Mouse (Mus musculus): ENCODE measurements around the gene Vrk3.

Gene Vrk3

GRCm38 (mm10) chr7:44757164-44757563, 9.0 kb downstream of the Vrk3 start:
- no peak for DNase-seq (ENCODE audit: inconsistent age in 2 of 2, low spot score in 1 of 2)

DNA sequence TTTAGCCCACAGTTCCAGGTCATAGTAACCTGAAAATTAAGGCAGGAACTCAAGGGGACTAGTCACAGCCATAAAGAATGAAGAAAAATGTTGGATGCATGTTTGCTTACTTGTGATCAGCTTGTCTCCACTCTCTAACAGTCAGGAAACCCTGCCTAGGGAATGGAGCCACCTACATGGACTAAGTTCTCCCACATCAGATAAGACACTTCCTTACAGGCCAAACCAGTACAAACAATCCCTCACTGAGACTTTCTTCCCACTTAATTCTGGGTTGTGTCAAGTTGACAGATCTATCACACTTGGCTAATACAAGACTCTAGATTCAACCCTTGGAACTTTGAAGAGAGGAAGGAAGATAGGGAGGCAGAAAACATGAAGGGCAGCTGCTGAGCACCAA, 12.2 kb downstream of the Vrk3 start:
- DNase-seq (ENCODE audit: inconsistent age in 2 of 2, low spot score in 1 of 2): no peak

GRCm38 (mm10) chr7:44768129-44768528, 19.9 kb downstream of the Vrk3 start:
- DNase-seq (ENCODE audit: inconsistent age in 2 of 2, low spot score in 1 of 2): no peak

DNA sequence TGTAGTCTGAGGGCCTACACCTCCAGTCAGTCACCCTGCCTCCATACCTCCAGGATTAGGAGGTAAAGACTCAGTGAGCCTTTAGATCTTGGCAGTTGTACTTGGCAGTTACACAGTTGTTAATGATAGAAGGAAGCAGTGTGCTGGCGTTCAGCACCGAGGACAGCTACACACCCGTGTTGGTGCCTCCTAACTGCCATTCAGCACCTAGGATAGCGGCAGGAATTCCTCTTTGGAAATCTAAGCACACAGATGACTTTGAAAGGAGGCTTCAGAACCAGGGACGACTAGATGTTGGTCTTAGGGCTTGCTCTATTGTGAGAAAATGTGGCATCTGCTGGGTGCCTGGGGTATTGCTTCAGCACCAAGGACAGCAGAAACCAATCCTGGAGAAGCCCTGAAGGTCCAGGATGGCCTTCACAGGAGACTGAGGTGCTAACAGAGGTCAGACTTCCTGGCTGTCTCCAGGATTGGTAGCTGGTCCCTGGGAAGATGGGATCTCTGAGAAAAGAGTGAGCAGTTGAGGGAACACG, 21.9 kb downstream of the Vrk3 start:
- peak; percentile 61 to 87 for DNase-seq (ENCODE audit: inconsistent age in 2 of 2, low spot score in 1 of 2)

DNA sequence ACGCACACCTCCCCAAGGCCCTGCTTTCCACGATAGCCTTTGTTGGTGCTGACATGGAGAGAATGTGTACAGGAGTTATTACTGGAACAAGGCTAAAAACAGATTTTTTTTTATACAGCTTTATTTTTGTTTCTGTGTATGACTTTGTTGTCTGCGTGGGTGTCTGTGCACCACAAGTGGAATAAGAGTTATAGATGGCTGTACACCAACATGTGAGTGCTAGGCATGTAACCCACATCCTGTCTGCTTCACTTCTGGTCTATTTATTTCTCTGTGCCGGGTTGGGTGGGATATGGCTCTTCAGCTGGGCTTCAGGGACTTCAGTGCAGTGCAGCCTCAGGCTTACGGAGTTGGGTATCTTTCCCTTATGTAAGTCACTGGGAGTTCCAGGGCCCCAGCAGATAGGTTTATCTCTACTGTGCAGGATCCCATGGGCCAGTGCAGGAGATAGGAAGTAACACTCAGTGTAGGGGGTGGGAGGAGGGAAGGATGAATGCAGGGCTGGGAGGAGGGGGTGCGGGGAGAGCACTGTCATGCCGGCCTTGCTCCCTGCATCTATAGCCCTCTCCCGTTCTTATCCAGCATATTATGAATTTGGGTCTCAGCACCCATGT, 24.5 kb downstream of the Vrk3 start:
- DNase-seq (ENCODE audit: inconsistent age in 2 of 2, low spot score in 1 of 2): no peak

- DNase-seq (ENCODE audit: inconsistent age in 2 of 2, low spot score in 1 of 2): no peak
Observed at GRCm38 (mm10) chr7:44776849-44777498, 28.8 kb downstream of the Vrk3 start.

GRCm38 (mm10) chr7:44780101-44780500, 31.9 kb downstream of the Vrk3 start:
- DNase-seq (ENCODE audit: inconsistent age in 2 of 2, low spot score in 1 of 2): no peak

DNA sequence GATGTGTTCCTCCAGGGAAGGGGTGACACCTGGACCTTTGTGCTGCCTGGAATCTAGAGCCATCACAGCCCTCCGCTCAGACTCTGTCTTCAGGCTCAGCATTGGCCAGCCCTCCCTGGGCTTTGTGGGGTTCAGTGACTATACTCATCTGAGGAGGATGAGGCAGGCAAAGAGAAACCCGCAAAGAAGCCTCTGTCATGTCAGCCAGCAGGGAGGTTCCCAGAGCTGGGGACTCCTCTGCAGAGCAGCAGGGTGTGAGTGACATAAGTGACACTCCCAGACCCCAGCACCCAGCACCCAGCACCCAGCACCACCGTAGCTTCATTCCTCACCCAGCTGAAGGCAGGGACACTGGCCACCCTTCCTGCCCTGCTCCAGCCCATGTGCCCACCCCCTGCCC, 41.3 kb downstream of the Vrk3 start:
- DNase-seq (ENCODE audit: inconsistent age in 2 of 2, low spot score in 1 of 2): no peak

GRCm38 (mm10) chr7:44790066-44790465, 41.9 kb downstream of the Vrk3 start:
- no peak for DNase-seq (ENCODE audit: inconsistent age in 2 of 2, low spot score in 1 of 2)

DNA sequence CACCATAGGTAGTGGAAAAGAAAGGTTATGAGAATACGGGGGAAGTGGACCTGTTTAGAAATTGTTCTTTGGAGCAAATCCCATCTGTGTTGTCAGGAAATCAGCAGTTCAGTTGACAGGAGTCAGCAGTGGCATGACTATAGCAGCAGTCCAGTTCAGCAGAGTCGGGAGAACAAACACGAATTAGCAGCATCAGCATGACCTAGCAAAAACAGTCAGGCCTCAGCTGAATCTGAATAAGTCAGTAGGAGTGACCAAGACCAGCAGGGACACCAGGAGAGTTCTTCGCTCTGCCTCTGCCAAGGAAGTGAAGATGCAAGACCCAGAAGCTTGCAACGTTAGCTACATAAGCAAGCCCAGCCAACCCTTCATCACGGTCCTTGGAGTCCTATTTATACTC, 44.6 kb downstream of the Vrk3 start:
- no peak for DNase-seq (ENCODE audit: inconsistent age in 2 of 2, low spot score in 1 of 2)

DNA sequence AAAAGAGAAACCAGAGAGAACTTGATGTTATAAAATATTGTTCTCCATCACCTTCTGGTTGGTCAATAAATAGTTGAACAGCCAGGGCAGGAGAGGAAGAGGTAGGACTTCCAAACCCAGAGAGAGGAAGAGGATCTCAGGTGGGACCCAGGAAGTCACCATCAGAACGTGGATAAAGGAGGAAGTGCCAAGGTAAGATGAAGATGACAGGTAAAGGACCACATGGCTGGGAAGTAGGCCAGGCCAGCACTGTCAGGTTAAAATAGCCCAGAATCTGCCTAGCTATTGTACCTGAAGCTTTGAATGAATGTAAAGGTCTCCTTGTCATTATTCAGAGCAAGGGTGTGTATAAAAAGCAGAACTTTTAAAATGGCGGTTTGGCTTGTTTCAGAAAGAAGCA, 60.7 kb downstream of the Vrk3 start:
- DNase-seq (ENCODE audit: inconsistent age in 2 of 2, low spot score in 1 of 2): no peak

GRCm38 (mm10) chr7:44809466-44809865, 61.3 kb downstream of the Vrk3 start:
- no peak for DNase-seq (ENCODE audit: inconsistent age in 2 of 2, low spot score in 1 of 2)

DNA sequence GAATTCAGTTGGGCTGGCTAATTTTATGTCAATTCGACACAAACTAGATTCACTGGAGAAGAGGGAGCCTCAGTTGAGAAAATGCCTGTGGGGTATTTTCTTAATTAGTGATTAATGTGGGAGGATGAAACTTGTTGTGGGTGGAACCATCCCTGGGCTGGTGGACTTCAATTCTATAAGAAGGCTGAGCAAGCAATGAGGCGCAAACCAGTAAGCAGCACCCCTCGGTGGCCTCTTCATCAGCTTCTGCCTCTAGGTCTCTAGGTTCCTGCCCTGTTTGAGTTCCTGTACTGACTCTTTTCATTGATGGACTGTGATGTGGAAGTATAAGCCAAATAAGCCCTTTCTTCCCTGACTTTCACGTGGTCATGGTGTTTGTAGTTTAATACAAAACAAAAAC, 62.2 kb downstream of the Vrk3 start:
- no peak for DNase-seq (ENCODE audit: inconsistent age in 2 of 2, low spot score in 1 of 2)

DNA sequence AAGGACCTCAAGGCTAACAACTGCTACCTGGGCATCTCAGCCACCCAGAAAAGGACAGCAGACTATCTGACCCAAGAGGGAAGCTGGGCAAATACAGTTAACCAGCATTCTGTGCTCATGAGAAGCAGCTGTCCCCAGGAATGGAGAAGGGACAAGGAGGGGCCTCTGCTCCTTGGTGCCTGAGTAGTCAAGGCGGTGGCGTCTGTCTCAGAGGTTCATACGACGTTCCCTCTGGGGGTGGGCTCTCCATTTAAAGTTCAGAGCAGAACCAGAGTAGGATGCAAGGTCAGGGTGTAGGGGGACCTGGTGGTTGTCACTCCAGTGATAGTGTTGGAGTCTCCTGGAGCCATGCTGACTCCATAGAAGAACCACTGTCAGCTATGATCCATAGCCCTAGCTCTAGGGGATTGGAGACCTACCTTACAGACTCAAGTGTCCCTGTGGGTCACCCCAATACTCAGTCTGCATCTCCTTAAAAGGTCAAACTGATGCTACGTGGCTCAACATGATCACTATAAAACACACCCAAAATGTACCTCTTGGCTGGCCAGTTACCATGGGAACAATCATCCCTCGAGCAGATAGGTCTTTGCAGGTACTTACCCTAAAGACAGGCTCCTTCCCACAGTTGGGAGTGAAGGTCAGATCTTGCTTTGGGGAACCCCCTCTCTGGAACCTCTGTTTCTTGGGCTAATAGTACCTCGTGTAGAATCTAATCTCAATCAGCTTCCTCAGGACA, 62.8 kb downstream of the Vrk3 start:
- DNase-seq (ENCODE audit: inconsistent age in 2 of 2, low spot score in 1 of 2): no peak

DNA sequence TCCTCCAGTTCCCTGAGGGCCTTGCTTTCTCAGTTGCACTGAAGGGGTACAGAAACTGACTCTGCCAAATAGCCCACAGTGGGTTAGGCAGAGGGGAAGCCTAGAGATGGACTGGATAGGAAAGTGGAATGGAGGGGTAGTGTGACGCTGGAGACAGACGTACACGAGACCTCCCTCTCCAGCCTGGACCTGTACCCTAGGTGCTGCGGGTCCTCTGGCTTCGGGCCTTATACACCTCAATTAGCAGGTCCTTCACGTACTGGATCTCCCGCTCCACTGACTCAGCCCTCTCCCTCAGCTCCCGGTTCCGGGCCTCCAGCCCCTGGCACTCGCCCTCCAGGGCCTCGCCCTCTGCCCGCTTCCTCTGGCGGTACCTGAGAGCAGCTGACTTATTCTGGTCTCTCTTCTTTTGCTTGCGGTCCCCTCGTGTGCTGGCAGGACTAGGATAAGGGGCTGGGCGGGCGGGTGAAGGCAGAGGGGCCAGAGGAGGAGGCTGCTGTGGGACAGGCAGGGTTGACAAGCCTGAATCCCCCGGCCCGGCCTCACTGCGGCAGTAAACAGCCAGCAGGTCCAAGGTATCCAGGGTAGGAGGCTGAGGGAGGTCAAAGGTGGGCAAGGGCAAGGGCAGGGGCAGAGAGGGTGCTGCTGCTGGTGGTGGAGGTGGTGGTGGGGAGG, 64.6 kb downstream of the Vrk3 start:
- peak in 1 of 2 experiments; percentile 28 for DNase-seq (ENCODE audit: inconsistent age in 2 of 2, low spot score in 1 of 2)

DNA sequence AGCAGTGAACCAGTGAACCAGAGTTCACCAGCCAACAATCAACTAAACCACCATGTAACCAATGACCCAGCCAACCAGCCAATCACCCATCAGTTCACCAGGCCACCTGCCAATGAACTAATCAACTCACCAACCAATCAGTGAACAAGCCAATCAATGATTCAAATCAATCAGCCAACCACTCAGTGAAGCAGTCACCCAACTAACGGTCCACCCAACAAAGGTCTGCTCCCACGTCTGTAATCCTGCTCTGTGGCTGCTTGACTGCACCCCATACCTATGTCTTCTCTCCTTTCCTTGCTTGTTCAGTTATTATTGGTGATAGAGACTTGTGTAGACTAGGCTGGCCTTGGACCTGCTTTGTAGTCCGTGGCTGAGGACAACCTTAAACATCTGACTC, 65.8 kb downstream of the Vrk3 start:
- DNase-seq (ENCODE audit: inconsistent age in 2 of 2, low spot score in 1 of 2): no peak

- peak in 1 of 2 experiments; percentile 44 for DNase-seq (ENCODE audit: inconsistent age in 2 of 2, low spot score in 1 of 2)
Observed at GRCm38 (mm10) chr7:44814423-44814822, 66.2 kb downstream of the Vrk3 start.

- peak; percentile 65 to 72 for DNase-seq (ENCODE audit: inconsistent age in 2 of 2, low spot score in 1 of 2)
Observed at GRCm38 (mm10) chr7:44814952-44815553, 66.8 kb downstream of the Vrk3 start.

- DNase-seq (ENCODE audit: inconsistent age in 2 of 2, low spot score in 1 of 2): peak; percentile 99
Observed at GRCm38 (mm10) chr7:44815721-44816469, 67.7 kb downstream of the Vrk3 start, which contains the start of the genes Nup62 and Il4i1. TSS of gene Nup62 (plus strand) at chr7:44816088. TSS of gene Il4i1 (plus strand) at chr7:44816387.

GRCm38 (mm10) chr7:44816470-44817021, 68.3 kb downstream of the Vrk3 start, which contains the start of gene Atf5:
TSS of gene Atf5 (minus strand) at chr7:44816658.
- DNase-seq (ENCODE audit: inconsistent age in 2 of 2, low spot score in 1 of 2): peak in 1 of 2 experiments; percentile 91
